7 mouse cellular contexts compared by ENCODE assay signal in genomic region chr2:158159376-158160235, GRCm38 (mm10). TPM values are rescaled to one million over a fixed set of nuclear protein-coding genes. Genes with fewer than 3 reads are reported as not detected.
DNase-seq lines count a peak whose midpoint lies in the region; ATAC-seq and TF ChIP-seq lines count a peak whose summit lies in the region.

No protein-coding gene starts in this region.

- no peak for ATAC-seq in kidney, embryonic 14.5 days (ENCODE audit: low FRiP score, low TSS enrichment)
- peak; percentile 65 for ATAC-seq in megakaryocyte progenitor cell, adult 5-6 weeks (replicated peaks; ENCODE audit: poor library complexity)

- H3K9me3 ChIP-seq in MEL (replicated peaks; ENCODE audit: insufficient read depth, low read length), result no peaks in the 10 kb centered on the region
- no peaks in the 10 kb centered on the region for H3K9me3 ChIP-seq in kidney, embryonic 14.5 days (ENCODE audit: control insufficient read depth, low read length)

- peak; percentile 40 for DNase-seq in MEL (ENCODE audit: low read depth, low spot score)
- peak; percentile 53 for DNase-seq in embryo, embryonic 11 days
- DNase-seq in urinary bladder, postnatal 10 days (ENCODE audit: low spot score), result no peak
- no peak for DNase-seq in adrenal gland, postnatal 14 days
- no peak for DNase-seq in layer of hippocampus, postnatal 14 days (ENCODE audit: low spot score in 2 of 2)

- no peak for TF ChIP-seq EP300 in MEL (IDR thresholded peaks at IDR 0.05; ENCODE audit: low read depth in 1 of 2, low read length in 2 of 2)

- no peak overlapping the region; the same call in 1 of the 2 replicates for H3K27ac ChIP-seq in MEL (ENCODE audit: control insufficient read depth, low read depth, low read length)
- H3K27ac ChIP-seq in kidney, embryonic 14.5 days (ENCODE audit: low read depth, low read length), result no peak overlapping the region; the same call in 1 of the 2 replicates

- peak overlapping the region; percentile 55 for H3K9ac ChIP-seq in MEL (ENCODE audit: control insufficient read depth, low read depth, low read length, poor library complexity, severe bottlenecking)
- no peak overlapping the region for H3K9ac ChIP-seq in kidney, embryonic 14.5 days (ENCODE audit: low read depth, low read length)

- no peaks in the 10 kb centered on the region for H3K27me3 ChIP-seq in MEL (ENCODE audit: control insufficient read depth in 1 of 2, insufficient read depth in 2 of 2, low read length in 2 of 2)
- H3K27me3 ChIP-seq in kidney, embryonic 14.5 days (ENCODE audit: control insufficient read depth, insufficient read depth, low read length), result no peaks in the 10 kb centered on the region

- H3K36me3 ChIP-seq in MEL (ENCODE audit: control insufficient read depth in 1 of 2, insufficient read depth in 2 of 2, low read length in 2 of 2), result no peaks in the 10 kb centered on the region
- H3K36me3 ChIP-seq in kidney, embryonic 14.5 days (ENCODE audit: control insufficient read depth, insufficient read depth, low read length), result no peaks in the 10 kb centered on the region

- 58% methylated on average over 7 of the region's 7 CpGs for WGBS in kidney, embryonic 14.5 days

- H3K4me3 ChIP-seq in MEL (ENCODE audit: control insufficient read depth in 1 of 2, insufficient read depth in 1 of 2, low read depth in 2 of 2, low read length in 2 of 2), result peak overlapping the region; percentile 45 to 49
- no peak overlapping the region for H3K4me3 ChIP-seq in kidney, embryonic 14.5 days (ENCODE audit: low read length)

- no peaks in the 10 kb centered on the region for H3K79me2 ChIP-seq in MEL (ENCODE audit: control insufficient read depth, insufficient read depth, low read length, poor library complexity)

- no peak for TF ChIP-seq CTCF in MEL (IDR thresholded peaks at IDR 0.05 in 2 of 3, conservative IDR thresholded peaks at IDR 0.05 in 1 of 3; ENCODE audit: control insufficient read depth in 1 of 3, insufficient read depth in 1 of 3, low read depth in 2 of 3, low read length in 3 of 3, poor library complexity in 1 of 3, severe bottlenecking in 1 of 3)

- H3K4me2 ChIP-seq in kidney, embryonic 14.5 days (replicated peaks; ENCODE audit: low read depth, low read length), result peak overlapping the region; percentile 23; the same call in 1 of the 2 replicates

- TF ChIP-seq RAD21 in MEL (IDR thresholded peaks at IDR 0.05; ENCODE audit: low read depth, low read length), result no peak

- 0 out of 4 replicates have a peak, but pooled peaks cover 0 to 9% of the 10 kb centered on the region in 2 experiments for H3K4me1 ChIP-seq in MEL (ENCODE audit: control insufficient read depth in 1 of 2, insufficient read depth in 2 of 2, low read length in 2 of 2)
- H3K4me1 ChIP-seq in kidney, embryonic 14.5 days (ENCODE audit: control insufficient read depth, insufficient read depth, low read length), result peaks cover 13% of the 10 kb centered on the region; the same call in 1 of the 2 replicates

- no peak for TF ChIP-seq POLR2A in MEL (IDR thresholded peaks at IDR 0.05; ENCODE audit: control insufficient read depth in 1 of 2, insufficient read depth in 1 of 2, low read depth in 1 of 2, low read length in 2 of 2, poor library complexity in 1 of 2)

TF ChIP-seq in MEL, 35 proteins besides CTCF, POLR2A, EP300 and RAD21:
- TF ChIP-seq NELFE (IDR thresholded peaks at IDR 0.05; ENCODE audit: low read depth, low read length), result no peak
- peak; percentile 22; the same call in 1 of the 2 replicates for TF ChIP-seq MXI1 (IDR thresholded peaks at IDR 0.05; ENCODE audit: low read depth, low read length)
- TF ChIP-seq SIN3A (IDR thresholded peaks at IDR 0.05; ENCODE audit: low read length), result 0 out of 2 replicates have a peak, but pooled peaks have one; percentile 26
- no peak for TF ChIP-seq MYB (IDR thresholded peaks at IDR 0.05; ENCODE audit: low read depth, low read length)
- TF ChIP-seq E2F4 (IDR thresholded peaks at IDR 0.05; ENCODE audit: borderline replicate concordance, low read depth, low read length), result no peak

RNA-seq across cellular contexts. Expression of gene Tgm2, which starts 13.4 kb away (rescaled TPM):
- total RNA-seq in MEL (2012; rRNA removed), result 6.1 and 11.0 TPM in 2 replicates
- polyA plus RNA-seq in MEL (2012; ENCODE audit: insufficient read depth in 1 of 2, insufficient read length in 2 of 2, low read depth in 1 of 2, low replicate concordance in 2 of 2, missing spikeins in 1 of 2), result 1 to 10 TPM in 1 of 2 experiments, not detected in 1; 7.7 TPM
- polyA plus RNA-seq in kidney, embryonic 14.5 days (2014; fragmentation: Nextera tagmentation; extraction: Ambion mirVana), result 15.3 and 17.3 TPM in 2 replicates
- 0.07 and 0.39 TPM in 2 replicates for total RNA-seq in megakaryocyte progenitor cell, adult 5-6 weeks (2015)
- 0.58 and 1.5 TPM in 2 replicates for total RNA-seq in megakaryocyte progenitor cell, adult 5-6 weeks (2017)
- 69.0 and 75.1 TPM in 2 replicates for total RNA-seq in adrenal gland, postnatal 14 days (2021)
- 1 to 10 TPM; 5.8 to 6.0 TPM for total RNA-seq in layer of hippocampus, postnatal 14 days (2021)

Comparison
In these comparisons a context has a peak if more than half of its experiments do, and no peak if none do; other contexts are left out.
1. DNase-seq: peak in MEL (single experiment) and embryo, embryonic 11 days (single experiment); none in urinary bladder, postnatal 10 days (single experiment), adrenal gland, postnatal 14 days (single experiment) and layer of hippocampus, postnatal 14 days (0 of 2).